Mouse (Mus musculus): ENCODE data around the gene Tyw5.

- TF ChIP-seq CTCF (IDR thresholded peaks at IDR 0.05; ENCODE audit: control insufficient read depth, insufficient read depth, insufficient replicate concordance, low read depth, low read length) (no peak), POLR2A (IDR thresholded peaks at IDR 0.05; ENCODE audit: control insufficient read depth, low read depth, low read length) (peak; percentile 25; the same call in 1 of the 2 replicates)
Measured at GRCm38 (mm10) chr1:57406187-57407151, at the start of gene Tyw5, which contains the start of gene Maip1.
